Mouse (Mus musculus) kidney, embryonic 14.5 days (tissue): ENCODE measurements at regions not wholly inside any gene's neighbourhood (a gene's known extent, or its start where the extent isn't known, plus 50 kb on each side); places are given as distances from the start of the nearest gene placed in this dataset.

ENCODE experiments used
- ATAC-seq: fragments of 200-750 bp; cut with Nextera tagmentation; 2 replicates; pipeline ENCODE4 v1.8.0; 2017; ENCODE audit warnings: moderate number of reproducible peaks, mild to moderate bottlenecking, moderate TSS enrichment, moderate library complexity; ENCODE audit not compliant: low FRiP score, low TSS enrichment
- H3K27ac ChIP-seq: fragments of 300-500 bp; sonication (generic); 2 replicates; pipeline ENCODE4 v1.5.1; 2014; ENCODE audit warnings: low read depth, mild to moderate bottlenecking, low read length, moderate library complexity, mixed read lengths
- H3K27me3 ChIP-seq: fragments of 300-500 bp; sonication (generic); 2 replicates; pipeline ENCODE4 v1.6.1; 2014; ENCODE audit warnings: mild to moderate bottlenecking, low read length; ENCODE audit not compliant: control insufficient read depth, insufficient read depth
- H3K36me3 ChIP-seq: fragments of 300-500 bp; sonication (generic); 2 replicates; pipeline ENCODE4 v1.6.1; 2014; ENCODE audit warnings: low read length, mixed read lengths; ENCODE audit not compliant: control insufficient read depth, insufficient read depth
- H3K4me1 ChIP-seq: fragments of 300-500 bp; sonication (generic); 2 replicates; pipeline ENCODE4 v1.6.1; 2014; ENCODE audit warnings: low read length, mixed read lengths; ENCODE audit not compliant: control insufficient read depth, insufficient read depth
- H3K4me2 ChIP-seq: fragments of 300-500 bp; sonication (generic); replicated peaks from 2 replicates; pipeline ENCODE4 v1.6.1; 2014; ENCODE audit warnings: low read depth, mild to moderate bottlenecking, low read length
- H3K4me3 ChIP-seq: fragments of 300-500 bp; sonication (generic); 2 replicates; pipeline ENCODE4 v1.5.1; 2014; ENCODE audit warnings: mild to moderate bottlenecking, low read length
- H3K9ac ChIP-seq: fragments of 300-500 bp; sonication (generic); 2 replicates; pipeline ENCODE4 v1.6.1; 2014; ENCODE audit warnings: low read depth, mild to moderate bottlenecking, low read length, moderate library complexity
- H3K9me3 ChIP-seq: fragments of 300-500 bp; sonication (generic); 2 replicates; pipeline ENCODE4 v1.6.1; 2016; ENCODE audit warnings: low read length; ENCODE audit not compliant: control insufficient read depth
- WGBS: fragments of 180-500 bp; shearing (Covaris S2); extraction: QIAGEN DNeasy Blood & Tissue Kit; methylation state at CpG from one replicate; pipeline ENCODE4 v1.1.7; 2014; 5-methylcytosine and 5-hydroxymethylcytosine counted together

- H3K9ac ChIP-seq: no peak overlapping the region
- H3K9me3 ChIP-seq: no peaks in the 10 kb centered on the region
- H3K4me2 ChIP-seq: no peak overlapping the region
- no peak for ATAC-seq
- H3K4me3 ChIP-seq: no peak overlapping the region
- no peaks in the 10 kb centered on the region for H3K36me3 ChIP-seq
- 61% methylated on average over 10 of the region's 10 CpGs for WGBS
- no peaks in the 10 kb centered on the region for H3K4me1 ChIP-seq
- H3K27ac ChIP-seq: no peak overlapping the region
- no peaks in the 10 kb centered on the region for H3K27me3 ChIP-seq
Observed at GRCm38 (mm10) chr7:136083005-136083404, 366.8 kb upstream of the Mki67 start.

GRCm38 (mm10) chr7:136083571-136084342 is 367.6 kb upstream of the Mki67 start:
- Histone ChIP-seq H3K4me1 (no peaks in the 10 kb centered on the region), H3K27ac (no peak overlapping the region), H3K27me3 (no peaks in the 10 kb centered on the region), H3K36me3 (no peaks in the 10 kb centered on the region), H3K9me3 (no peaks in the 10 kb centered on the region), H3K4me2 (no peak overlapping the region), H3K4me3 (no peak overlapping the region), H3K9ac (no peak overlapping the region)
- ATAC-seq: no peak
- WGBS: 45% methylated on average over 14 of the region's 14 CpGs

GRCm38 (mm10) chr7:136088785-136089184 is 372.6 kb upstream of the Mki67 start:
- H3K9me3 ChIP-seq: no peaks in the 10 kb centered on the region
- WGBS: 80% methylated on average over 6 of the region's 6 CpGs
- H3K4me2 ChIP-seq: no peak overlapping the region
- no peak for ATAC-seq
- no peaks in the 10 kb centered on the region for H3K27me3 ChIP-seq
- no peak overlapping the region for H3K9ac ChIP-seq
- no peak overlapping the region for H3K27ac ChIP-seq
- H3K4me1 ChIP-seq: 0 out of 2 replicates have a peak, but pooled peaks cover 8% of the 10 kb centered on the region
- H3K4me3 ChIP-seq: no peak overlapping the region
- no peaks in the 10 kb centered on the region for H3K36me3 ChIP-seq

GRCm38 (mm10) chr7:136094681-136095360 is 378.7 kb upstream of the Mki67 start:
- Histone ChIP-seq H3K27me3 (no peaks in the 10 kb centered on the region), H3K36me3 (no peaks in the 10 kb centered on the region), H3K4me2 (no peak overlapping the region), H3K27ac (no peak overlapping the region), H3K4me1 (0 out of 2 replicates have a peak, but pooled peaks cover 8% of the 10 kb centered on the region), H3K4me3 (no peak overlapping the region), H3K9me3 (no peaks in the 10 kb centered on the region), H3K9ac (no peak overlapping the region)
- no peak for ATAC-seq
- 74% methylated on average over 14 of the region's 14 CpGs for WGBS

- H3K27ac ChIP-seq: no peak overlapping the region
- no peaks in the 10 kb centered on the region for H3K4me1 ChIP-seq
- no peak for ATAC-seq
- 82% methylated on average over 4 of the region's 4 CpGs for WGBS
- H3K4me2 ChIP-seq: no peak overlapping the region
- no peaks in the 10 kb centered on the region for H3K36me3 ChIP-seq
- no peak overlapping the region for H3K9ac ChIP-seq
- no peaks in the 10 kb centered on the region for H3K27me3 ChIP-seq
- H3K4me3 ChIP-seq: no peak overlapping the region
- no peaks in the 10 kb centered on the region for H3K9me3 ChIP-seq
Observed at GRCm38 (mm10) chr7:136104021-136104420, 387.9 kb upstream of the Mki67 start.

GRCm38 (mm10) chr7:136112163-136112562 is 396.0 kb upstream of the Mki67 start:
- Histone ChIP-seq H3K9me3 (no peaks in the 10 kb centered on the region), H3K9ac (no peak overlapping the region), H3K27ac (no peak overlapping the region), H3K36me3 (no peaks in the 10 kb centered on the region), H3K4me3 (no peak overlapping the region), H3K4me2 (no peak overlapping the region), H3K4me1 (no peaks in the 10 kb centered on the region), H3K27me3 (no peaks in the 10 kb centered on the region)
- ATAC-seq: no peak
- WGBS: 55% methylated on average over 6 of the region's 6 CpGs

- ATAC-seq: no peak
- H3K4me2 ChIP-seq: no peak overlapping the region
- WGBS: 8% methylated on average over 7 of the region's 7 CpGs
Observed at GRCm38 (mm10) chr7:136120930-136121329, 404.8 kb upstream of the Mki67 start.

GRCm38 (mm10) chr7:136121406-136121805 is 405.2 kb upstream of the Mki67 start:
- Histone ChIP-seq H3K4me2 (no peak overlapping the region), H3K9me3 (no peaks in the 10 kb centered on the region), H3K36me3 (no peaks in the 10 kb centered on the region), H3K4me3 (no peak overlapping the region), H3K9ac (no peak overlapping the region), H3K4me1 (peaks cover 14% of the 10 kb centered on the region; the same call in 1 of the 2 replicates), H3K27ac (no peak overlapping the region), H3K27me3 (no peaks in the 10 kb centered on the region)
- 76% methylated on average over 1 of the region's 1 CpGs for WGBS
- ATAC-seq: no peak

More at GRCm38 (mm10) chr7:136120930-136121329, 404.8 kb upstream of the Mki67 start:
- Histone ChIP-seq H3K27ac (no peak overlapping the region), H3K4me1 (peaks cover 14% of the 10 kb centered on the region; the same call in 1 of the 2 replicates), H3K9me3 (no peaks in the 10 kb centered on the region), H3K4me3 (no peak overlapping the region), H3K36me3 (no peaks in the 10 kb centered on the region), H3K27me3 (no peaks in the 10 kb centered on the region), H3K9ac (no peak overlapping the region)

GRCm38 (mm10) chr7:136124786-136125185 is 408.6 kb upstream of the Mki67 start:
- Histone ChIP-seq H3K27me3 (no peaks in the 10 kb centered on the region), H3K4me3 (no peak overlapping the region), H3K4me1 (peaks cover 14% of the 10 kb centered on the region; the same call in 1 of the 2 replicates), H3K9me3 (no peaks in the 10 kb centered on the region), H3K27ac (no peak overlapping the region), H3K36me3 (no peaks in the 10 kb centered on the region), H3K9ac (no peak overlapping the region), H3K4me2 (no peak overlapping the region)
- ATAC-seq: no peak
- WGBS: 71% methylated on average over 2 of the region's 2 CpGs
